Mouse (Mus musculus): ENCODE measurements around the gene Gcm1. TPM values are rescaled to one million over a fixed set of nuclear protein-coding genes. Genes with fewer than 3 reads are reported as not detected.
A peak's percentile ranks its signal among the peaks of the same experiment; 100 is the strongest.

Gene Gcm1
- total RNA-seq (2021) = not detected
- long read RNA-seq, experiment 1 = 0 reads
- long read RNA-seq, experiment 2 = 0 reads

- DNase-seq (ENCODE audit: low spot score in 2 of 2) = no peak
These were observed at the start of gene Gcm1 for GRCm38 (mm10) chr9:78051677-78052076. TSS of gene Gcm1 (plus strand) at chr9:78051924.

- no peak for DNase-seq (ENCODE audit: low spot score in 2 of 2)
These were observed 48.4 kb upstream of the Gcm1 start for GRCm38 (mm10) chr9:78003278-78003677.

- no peak for DNase-seq (ENCODE audit: low spot score in 2 of 2)
These were observed 46.2 kb upstream of the Gcm1 start for GRCm38 (mm10) chr9:78005481-78005880.

- peak; percentile 75 to 81 for DNase-seq (ENCODE audit: low spot score in 2 of 2)
These were observed 45.3 kb upstream of the Gcm1 start for GRCm38 (mm10) chr9:78006209-78007001.

- no peak for DNase-seq (ENCODE audit: low spot score in 2 of 2)
These were observed 42.3 kb upstream of the Gcm1 start for GRCm38 (mm10) chr9:78009382-78009781.

GRCm38 (mm10) chr9:78010187-78010586, 41.5 kb upstream of the Gcm1 start:
- no peak for DNase-seq (ENCODE audit: low spot score in 2 of 2)

GRCm38 (mm10) chr9:78010707-78011106, 41.0 kb upstream of the Gcm1 start:
- no peak for DNase-seq (ENCODE audit: low spot score in 2 of 2)

- DNase-seq (ENCODE audit: low spot score in 2 of 2) = no peak
These were observed 39.7 kb upstream of the Gcm1 start for GRCm38 (mm10) chr9:78012066-78012465.

- DNase-seq (ENCODE audit: low spot score in 2 of 2) = no peak
These were observed 39.0 kb upstream of the Gcm1 start for GRCm38 (mm10) chr9:78012681-78013080.

- DNase-seq (ENCODE audit: low spot score in 2 of 2) = no peak
These were observed 37.9 kb upstream of the Gcm1 start for GRCm38 (mm10) chr9:78013813-78014212.

GRCm38 (mm10) chr9:78015816-78016215, 35.9 kb upstream of the Gcm1 start:
- DNase-seq (ENCODE audit: low spot score in 2 of 2) = no peak

GRCm38 (mm10) chr9:78016288-78016687, 35.4 kb upstream of the Gcm1 start:
- no peak for DNase-seq (ENCODE audit: low spot score in 2 of 2)

GRCm38 (mm10) chr9:78021256-78021655, 30.5 kb upstream of the Gcm1 start:
- DNase-seq (ENCODE audit: low spot score in 2 of 2) = no peak

- DNase-seq (ENCODE audit: low spot score in 2 of 2) = no peak
These were observed 29.4 kb upstream of the Gcm1 start for GRCm38 (mm10) chr9:78022187-78022945.

- no peak for DNase-seq (ENCODE audit: low spot score in 2 of 2)
These were observed 26.9 kb upstream of the Gcm1 start for GRCm38 (mm10) chr9:78024823-78025222.

- DNase-seq (ENCODE audit: low spot score in 2 of 2) = no peak
These were observed 24.6 kb upstream of the Gcm1 start for GRCm38 (mm10) chr9:78027099-78027498.

GRCm38 (mm10) chr9:78030835-78031456, 20.8 kb upstream of the Gcm1 start:
- no peak for DNase-seq (ENCODE audit: low spot score in 2 of 2)

GRCm38 (mm10) chr9:78032930-78033329, 18.8 kb upstream of the Gcm1 start:
- DNase-seq (ENCODE audit: low spot score in 2 of 2) = no peak

GRCm38 (mm10) chr9:78035296-78035695, 16.4 kb upstream of the Gcm1 start:
- no peak for DNase-seq (ENCODE audit: low spot score in 2 of 2)

GRCm38 (mm10) chr9:78035831-78036230, 15.9 kb upstream of the Gcm1 start:
- no peak for DNase-seq (ENCODE audit: low spot score in 2 of 2)

- DNase-seq (ENCODE audit: low spot score in 2 of 2) = peak; percentile 46 to 49
These were observed 12.8 kb upstream of the Gcm1 start for GRCm38 (mm10) chr9:78038755-78039489.

Measured in adrenal gland, postnatal 4 days (tissue).